Mouse (Mus musculus): ENCODE data around the gene Nsun2.

DNA sequence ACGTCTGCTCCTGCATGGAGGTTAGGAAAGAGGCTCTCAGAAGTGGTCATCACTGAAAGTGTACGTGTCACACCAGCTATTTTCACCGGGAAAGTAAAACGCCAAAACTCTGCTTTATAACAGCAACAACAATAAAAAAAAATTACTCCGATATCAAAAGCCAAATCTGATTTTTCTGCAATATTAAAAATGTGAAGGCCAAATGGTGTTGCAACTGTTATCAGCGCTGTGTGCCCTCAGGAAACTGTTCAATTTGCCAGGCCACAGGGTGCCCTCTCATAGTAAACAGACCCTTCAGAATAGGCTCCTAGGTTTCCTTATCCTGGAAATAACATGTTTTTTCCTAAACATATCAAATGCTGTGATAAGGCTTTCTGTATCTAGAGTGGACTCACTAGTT is 62.4 kb downstream of the Nsun2 start:
- no peak for TF ChIP-seq POLR2A (IDR thresholded peaks at IDR 0.05; ENCODE audit: control insufficient read depth, extremely low read depth, insufficient read depth, low read length, poor library complexity)
- no peak for TF ChIP-seq CTCF (IDR thresholded peaks at IDR 0.05; ENCODE audit: borderline replicate concordance, control insufficient read depth, extremely low read depth, insufficient read depth, low read length, poor library complexity)
